Mouse (Mus musculus) colon, adult 2 months (tissue): ENCODE data around the gene Nkx2-1. TPM values are rescaled to one million over a fixed set of nuclear protein-coding genes. Genes with fewer than 3 reads are reported as not detected.

Experiments used
- polyA plus RNA-seq: library from polyadenylated mRNA; depleted of rRNA; stranded (reverse); fragments of >200 nt; gene quantifications from 2 replicates; pipeline ENCODE4 v1.2.3, GENCODE M21; 2012; rRNA removed

Nkx2-1 gene
- polyA plus RNA-seq: 0.05 TPM in 1 of 2 replicates, not detected in the other

GRCm38 (mm10) chr12:56536884-56537265 lies at the start of gene Nkx2-1:
Gene Nkx2-1 (minus strand): TSS chr12:56536908.

Other genes with a start within 250 kb of the Nkx2-1 start
- 4.0 and 4.5 TPM in 2 replicates for gene Mbip, start 191.0 kb downstream of the Nkx2-1 start, polyA plus RNA-seq
- 0.23 TPM in 1 of 2 replicates, not detected in the other for gene Nkx2-9, start 76.4 kb upstream of the Nkx2-1 start, polyA plus RNA-seq
- 0.16 TPM in 1 of 2 replicates, not detected in the other for gene Pax9, start 154.9 kb upstream of the Nkx2-1 start, polyA plus RNA-seq